ENCODE assay signal across 30 mouse cellular contexts in the genomic region with DNA sequence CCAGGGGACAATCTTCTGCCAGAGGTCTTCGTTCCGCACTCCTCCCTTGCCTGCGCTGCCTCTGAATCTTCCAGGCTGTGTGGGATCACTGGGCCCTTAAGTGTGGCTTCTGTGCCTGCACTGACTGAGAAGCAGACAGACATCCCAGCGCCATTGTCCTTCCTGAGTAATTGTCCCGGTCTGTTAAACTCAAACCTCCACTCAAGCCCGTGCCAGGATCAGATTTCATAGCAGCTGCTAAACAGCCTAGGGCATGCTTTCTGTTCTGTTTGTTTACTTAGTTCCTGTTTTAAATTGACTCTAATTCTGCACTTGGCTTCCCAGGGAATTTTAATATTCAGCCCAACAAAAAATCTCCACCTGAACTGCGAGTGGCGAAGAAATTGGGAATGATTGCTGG. TPM values are rescaled to one million over a fixed set of nuclear protein-coding genes. Genes with fewer than 3 reads are reported as not detected.
DNase-seq lines count a peak whose midpoint lies in the region; ATAC-seq and TF ChIP-seq lines count a peak whose summit lies in the region.
"Had no signal": no experiment of that assay in that cellular context is flagged by ENCODE, and none has a peak within 500 bp of the region (broad histone marks: within the 10 kb centered on the region; RNA-seq: fewer than 3 reads in every experiment).

No protein-coding gene starts in this region.

- 73% methylated on average over 8 of the region's 8 CpGs for WGBS in midbrain, embryonic 13.5 days
- 77% methylated on average over 8 of the region's 8 CpGs for WGBS in midbrain, embryonic 11.5 days
- 39% methylated on average over 8 of the region's 8 CpGs for WGBS in kidney, embryonic 16.5 days
- WGBS in limb, embryonic 10.5 days = 80% methylated on average over 8 of the region's 8 CpGs

- peaks cover 32% of the 10 kb centered on the region for H3K36me3 ChIP-seq in midbrain, embryonic 13.5 days
- peaks cover 4% of the 10 kb centered on the region; the same call in 1 of the 2 replicates for H3K36me3 ChIP-seq in midbrain, embryonic 11.5 days (ENCODE audit: control insufficient read depth, insufficient read depth, low read length)
- peaks cover 30% of the 10 kb centered on the region for H3K36me3 ChIP-seq in kidney, embryonic 16.5 days (ENCODE audit: insufficient read depth, low read length)
- H3K36me3 ChIP-seq in myocyte (ENCODE audit: control insufficient read depth, insufficient read depth) = peaks cover 60% of the 10 kb centered on the region
- H3K36me3 ChIP-seq in limb, embryonic 10.5 days = peaks cover 54% of the 10 kb centered on the region

- TF ChIP-seq POLR2A in myocyte (IDR thresholded peaks at IDR 0.05; ENCODE audit: insufficient read length, low read depth) = peak; percentile 36

- peaks cover 31% of the 10 kb centered on the region for H3K79me2 ChIP-seq in myocyte (ENCODE audit: control insufficient read depth, insufficient read depth)

- H3K4me1 ChIP-seq in midbrain, embryonic 13.5 days (replicated peaks) = peaks cover 9% of the 10 kb centered on the region
- H3K4me1 ChIP-seq in midbrain, embryonic 11.5 days (ENCODE audit: control insufficient read depth, insufficient read depth, low read length) = peaks cover 6% of the 10 kb centered on the region
- peaks cover 26% of the 10 kb centered on the region for H3K4me1 ChIP-seq in kidney, embryonic 16.5 days (ENCODE audit: insufficient read depth, low read length)
- peaks cover 16% of the 10 kb centered on the region for H3K4me1 ChIP-seq in limb, embryonic 10.5 days

- no peak for DNase-seq in midbrain, embryonic 11.5 days (ENCODE audit: low spot score, missing footprints)
- DNase-seq in kidney, adult 11 months = peak; percentile 55
- no peak for DNase-seq in adrenal gland, adult 18-20 months (ENCODE audit: low spot score in 2 of 2)
- DNase-seq in limb, embryonic 10.5 days (ENCODE audit: low spot score) = no peak
- no peak for DNase-seq in gastrocnemius, postnatal 36 days
- DNase-seq: adrenal gland, postnatal 14 days; cerebellum, adult 9-11 months; gastrocnemius, postnatal 14 days; liver; right cerebral cortex, postnatal 4 days had no signal

- no peak overlapping the region for H3K27ac ChIP-seq in midbrain, embryonic 13.5 days
- H3K27ac ChIP-seq in midbrain, embryonic 11.5 days (ENCODE audit: low read depth, low read length) = no peak overlapping the region
- H3K27ac ChIP-seq in kidney, embryonic 16.5 days (ENCODE audit: low read length) = peak overlapping the region; percentile 83
- H3K27ac ChIP-seq in limb, embryonic 10.5 days = no peak overlapping the region
- H3K27ac ChIP-seq: forebrain, embryonic 12.5 days; hindbrain, embryonic 12.5 days; stomach, postnatal 0 days had no signal

- H3K9me3 ChIP-seq in midbrain, embryonic 13.5 days = no peaks in the 10 kb centered on the region
- no peaks in the 10 kb centered on the region for H3K9me3 ChIP-seq in midbrain, embryonic 11.5 days (ENCODE audit: control insufficient read depth, low read length)
- H3K9me3 ChIP-seq in kidney, embryonic 16.5 days (ENCODE audit: low read length) = no peaks in the 10 kb centered on the region
- no peaks in the 10 kb centered on the region for H3K9me3 ChIP-seq in limb, embryonic 10.5 days (replicated peaks)
- H3K9me3 ChIP-seq: forebrain, embryonic 12.5 days; hindbrain, embryonic 12.5 days had no signal

- 0 out of 2 replicates have a peak overlapping the region, but pooled peaks have one; percentile 19 for H3K9ac ChIP-seq in midbrain, embryonic 13.5 days (replicated peaks)
- no peak overlapping the region for H3K9ac ChIP-seq in midbrain, embryonic 11.5 days (ENCODE audit: low read length)
- H3K9ac ChIP-seq in kidney, embryonic 16.5 days (replicated peaks; ENCODE audit: low read length) = peak overlapping the region; percentile 45
- H3K9ac ChIP-seq: forebrain, embryonic 12.5 days; hindbrain, embryonic 12.5 days had no signal

- H3K4me3 ChIP-seq in midbrain, embryonic 13.5 days (replicated peaks) = no peak overlapping the region
- H3K4me3 ChIP-seq in midbrain, embryonic 11.5 days (ENCODE audit: low read depth, low read length) = no peak overlapping the region
- H3K4me3 ChIP-seq in kidney, embryonic 16.5 days (ENCODE audit: low read length) = no peak overlapping the region
- peak overlapping the region; percentile 96 for H3K4me3 ChIP-seq in myocyte
- H3K4me3 ChIP-seq in limb, embryonic 10.5 days = no peak overlapping the region
- H3K4me3 ChIP-seq: forebrain, embryonic 12.5 days; hindbrain, embryonic 12.5 days had no signal

- H3K27me3 ChIP-seq in midbrain, embryonic 13.5 days = no peaks in the 10 kb centered on the region
- no peaks in the 10 kb centered on the region for H3K27me3 ChIP-seq in midbrain, embryonic 11.5 days (ENCODE audit: control insufficient read depth, insufficient read depth, low read length)
- no peaks in the 10 kb centered on the region for H3K27me3 ChIP-seq in kidney, embryonic 16.5 days (ENCODE audit: insufficient read depth, low read length)
- no peaks in the 10 kb centered on the region for H3K27me3 ChIP-seq in myocyte (ENCODE audit: control insufficient read depth, insufficient read depth, insufficient read length)
- H3K27me3 ChIP-seq in limb, embryonic 10.5 days (ENCODE audit: low read depth, poor library complexity, severe bottlenecking) = no peaks in the 10 kb centered on the region
- H3K27me3 ChIP-seq: CH12.LX; forebrain, embryonic 12.5 days; hindbrain, embryonic 12.5 days had no signal

- no peak overlapping the region for H3ac ChIP-seq in myocyte (ENCODE audit: control insufficient read depth, insufficient read length)

- no peak for ATAC-seq in midbrain, embryonic 13.5 days
- ATAC-seq in midbrain, embryonic 11.5 days (ENCODE audit: low FRiP score) = no peak
- ATAC-seq in kidney, embryonic 16.5 days (ENCODE audit: low FRiP score, low TSS enrichment) = peak; percentile 62; the same call in 1 of the 2 replicates
- ATAC-seq: inflammation-experienced regulatory T-cells, adult 6 months; lung, postnatal 0 days had no signal

- intact Hi-C loops in gastrocnemius, postnatal 36 days (cut with DNase I) = no loop called here

- no peak overlapping the region for H3K4me2 ChIP-seq in midbrain, embryonic 13.5 days (replicated peaks)
- H3K4me2 ChIP-seq in midbrain, embryonic 11.5 days = no peak overlapping the region
- H3K4me2 ChIP-seq in kidney, embryonic 16.5 days (replicated peaks; ENCODE audit: low read depth, low read length) = peak overlapping the region; percentile 10
- peak overlapping the region; percentile 90 for H3K4me2 ChIP-seq in myocyte (ENCODE audit: low read depth)
- H3K4me2 ChIP-seq: forebrain, embryonic 12.5 days; hindbrain, embryonic 12.5 days had no signal

TF ChIP-seq in myocyte, 11 proteins besides CTCF, POLR2A, EP300 and RAD21 (continues in another document):
- no peak for TF ChIP-seq REST (IDR thresholded peaks at IDR 0.05; ENCODE audit: insufficient read depth, insufficient read length)
- TF ChIP-seq POLR2AphosphoS2 (IDR thresholded peaks at IDR 0.05; ENCODE audit: insufficient read length, low read depth) = peak; percentile 47
- TF ChIP-seq MYOG (IDR thresholded peaks at IDR 0.05; ENCODE audit: control insufficient read depth in 1 of 3, insufficient read depth in 1 of 3, insufficient read length in 2 of 3, low read depth in 2 of 3) = peak in 2 of 3 experiments; percentile 31 to 52

RNA-seq across cellular contexts. Expression of a gene that starts 2.7 kb away (rescaled TPM):
- polyA plus RNA-seq in midbrain, embryonic 13.5 days (2015; fragmentation: Nextera tagmentation; extraction: Ambion mirVana) = 16.9 and 18.2 TPM in 2 replicates
- polyA plus RNA-seq in midbrain, embryonic 11.5 days (2014; fragmentation: Nextera tagmentation; extraction: Ambion mirVana) = 17.5 and 19.3 TPM in 2 replicates
- polyA plus RNA-seq in kidney, embryonic 16.5 days (2015; fragmentation: Nextera tagmentation; extraction: Ambion mirVana) = 42.7 and 44.1 TPM in 2 replicates
- 452 TPM for polyA plus RNA-seq in myocyte (2012; fragmentation: generic; extraction: Trizol)
- total RNA-seq in adrenal gland, adult 18-20 months (2021) = 10 to 100 TPM; 33.0 to 57.8 TPM
- 41.6 and 44.4 TPM in 2 replicates for polyA plus RNA-seq in limb, embryonic 10.5 days (2016; fragmentation: Nextera tagmentation; extraction: Ambion mirVana)
- total RNA-seq in gastrocnemius, postnatal 36 days (2021) = 10 to 100 TPM; 76.6 to 96.3 TPM

RNA-seq across cellular contexts. Expression of a gene that starts 7.1 kb away (rescaled TPM):
- 63.5 and 68.2 TPM in 2 replicates for polyA plus RNA-seq in midbrain, embryonic 13.5 days (2015; fragmentation: Nextera tagmentation; extraction: Ambion mirVana)
- polyA plus RNA-seq in midbrain, embryonic 11.5 days (2014; fragmentation: Nextera tagmentation; extraction: Ambion mirVana) = 76.7 and 81.5 TPM in 2 replicates
- 98.2 and 101 TPM in 2 replicates for polyA plus RNA-seq in kidney, embryonic 16.5 days (2015; fragmentation: Nextera tagmentation; extraction: Ambion mirVana)
- polyA plus RNA-seq in myocyte (2012; fragmentation: generic; extraction: Trizol) = 87.9 TPM
- total RNA-seq in adrenal gland, adult 18-20 months (2021) = 100 to 1,000 TPM; 132 to 137 TPM
- 79.8 and 85.0 TPM in 2 replicates for polyA plus RNA-seq in limb, embryonic 10.5 days (2016; fragmentation: Nextera tagmentation; extraction: Ambion mirVana)
- 100 to 1,000 TPM; 158 to 166 TPM for total RNA-seq in gastrocnemius, postnatal 36 days (2021)

RNA-seq across cellular contexts. Expression of a gene that starts 22.3 kb away (rescaled TPM):
- polyA plus RNA-seq in midbrain, embryonic 13.5 days (2015; fragmentation: Nextera tagmentation; extraction: Ambion mirVana) = not detected in 2 replicates
- polyA plus RNA-seq in midbrain, embryonic 11.5 days (2014; fragmentation: Nextera tagmentation; extraction: Ambion mirVana) = not detected in 2 replicates
- not detected in 2 replicates for polyA plus RNA-seq in kidney, embryonic 16.5 days (2015; fragmentation: Nextera tagmentation; extraction: Ambion mirVana)
- not detected for polyA plus RNA-seq in myocyte (2012; fragmentation: generic; extraction: Trizol)
- total RNA-seq in adrenal gland, adult 18-20 months (2021) = not detected
- not detected in 2 replicates for polyA plus RNA-seq in limb, embryonic 10.5 days (2016; fragmentation: Nextera tagmentation; extraction: Ambion mirVana)
- total RNA-seq in gastrocnemius, postnatal 36 days (2021) = not detected
- total RNA-seq: adrenal gland, postnatal 14 days; CH12.LX; gastrocnemius, postnatal 14 days; heart, adult 8-10 months; layer of hippocampus, adult 18-20 months; left cerebral cortex, postnatal 36 days; megakaryocyte progenitor cell, adult 5-6 weeks; midbrain, postnatal 0 days had no signal
- polyA plus RNA-seq: brain, embryonic 14.5 days; cortical plate, adult 2 months; forebrain, embryonic 12.5 days; frontal cortex, adult 2 months; heart, postnatal 0 days; hindbrain, embryonic 12.5 days; inflammation-experienced regulatory T-cells, adult 6 months; liver, embryonic 16.5 days; midbrain, postnatal 0 days; neural tube, embryonic 11.5 days; stomach, postnatal 0 days had no signal

RNA-seq across cellular contexts. Expression of a gene that starts 46.3 kb away (rescaled TPM):
- 128 TPM in 2 replicates for polyA plus RNA-seq in midbrain, embryonic 13.5 days (2015; fragmentation: Nextera tagmentation; extraction: Ambion mirVana)
- 128 and 137 TPM in 2 replicates for polyA plus RNA-seq in midbrain, embryonic 11.5 days (2014; fragmentation: Nextera tagmentation; extraction: Ambion mirVana)
- polyA plus RNA-seq in kidney, embryonic 16.5 days (2015; fragmentation: Nextera tagmentation; extraction: Ambion mirVana) = 79.0 and 88.8 TPM in 2 replicates
- 67.3 TPM for polyA plus RNA-seq in myocyte (2012; fragmentation: generic; extraction: Trizol)
- 10 to 100 TPM; 44.7 to 55.5 TPM for total RNA-seq in adrenal gland, adult 18-20 months (2021)
- polyA plus RNA-seq in limb, embryonic 10.5 days (2016; fragmentation: Nextera tagmentation; extraction: Ambion mirVana) = 118 TPM in 2 replicates
- total RNA-seq in gastrocnemius, postnatal 36 days (2021) = 10 to 100 TPM; 11.6 to 16.9 TPM

RNA-seq across cellular contexts. Expression of a gene that starts 47.3 kb away (rescaled TPM):
- 32.1 and 32.3 TPM in 2 replicates for polyA plus RNA-seq in midbrain, embryonic 13.5 days (2015; fragmentation: Nextera tagmentation; extraction: Ambion mirVana)
- polyA plus RNA-seq in midbrain, embryonic 11.5 days (2014; fragmentation: Nextera tagmentation; extraction: Ambion mirVana) = 31.0 and 31.7 TPM in 2 replicates
- 32.4 and 35.4 TPM in 2 replicates for polyA plus RNA-seq in kidney, embryonic 16.5 days (2015; fragmentation: Nextera tagmentation; extraction: Ambion mirVana)
- 11.3 TPM for polyA plus RNA-seq in myocyte (2012; fragmentation: generic; extraction: Trizol)
- total RNA-seq in adrenal gland, adult 18-20 months (2021) = 10 to 100 TPM; 18.7 to 20.7 TPM
- 41.6 and 43.7 TPM in 2 replicates for polyA plus RNA-seq in limb, embryonic 10.5 days (2016; fragmentation: Nextera tagmentation; extraction: Ambion mirVana)
- 10 to 100 TPM; 14.4 to 15.1 TPM for total RNA-seq in gastrocnemius, postnatal 36 days (2021)

Comparison
In these comparisons a context has a peak if more than half of its experiments do, and no peak if none do; other contexts are left out.
1. H3K4me2 ChIP-seq: peak in kidney, embryonic 16.5 days (single experiment) and myocyte (single experiment); none in midbrain, embryonic 13.5 days (single experiment) and midbrain, embryonic 11.5 days (single experiment).